Mouse (Mus musculus) splenic B cell, adult 2 months (primary cell): ENCODE data around the gene Gfpt2.

Experiments used
- DNase-seq: peaks from one replicate; pipeline ENCODE4 v3.0.0-alpha.2; 2011; ENCODE audit warnings: low read depth, low spot score
- H3K27me3 ChIP-seq: 2 replicates; pipeline ENCODE4 v1.6.1; 2012; ENCODE audit warnings: mild to moderate bottlenecking, low read length, moderate library complexity, mixed read lengths; ENCODE audit not compliant: control insufficient read depth, poor library complexity, insufficient read depth, severe bottlenecking
- H3K36me3 ChIP-seq: 2 replicates; pipeline ENCODE4 v1.6.1; 2012; ENCODE audit warnings: mild to moderate bottlenecking, low read length, moderate library complexity, mixed read lengths; ENCODE audit not compliant: control insufficient read depth, poor library complexity, insufficient read depth, severe bottlenecking

The Gfpt2 gene

GRCm38 (mm10) chr11:49811099-49811541, 17.1 kb downstream of the Gfpt2 start:
- Histone ChIP-seq H3K27me3 (no peaks in the 10 kb centered on the region), H3K36me3 (no peaks in the 10 kb centered on the region)
- DNase-seq: no peak

- no peaks in the 10 kb centered on the region for H3K36me3 ChIP-seq
- DNase-seq: peak; percentile 11
- H3K27me3 ChIP-seq: no peaks in the 10 kb centered on the region
Observed at GRCm38 (mm10) chr11:49811879-49812278, 17.9 kb downstream of the Gfpt2 start.

GRCm38 (mm10) chr11:49818869-49819566, 25.0 kb downstream of the Gfpt2 start:
- Histone ChIP-seq H3K27me3 (no peaks in the 10 kb centered on the region), H3K36me3 (no peaks in the 10 kb centered on the region)
- DNase-seq: no peak

GRCm38 (mm10) chr11:49819676-49820075, 25.7 kb downstream of the Gfpt2 start:
- H3K36me3 ChIP-seq: no peaks in the 10 kb centered on the region
- DNase-seq: no peak
- no peaks in the 10 kb centered on the region for H3K27me3 ChIP-seq

- Histone ChIP-seq H3K36me3 (no peaks in the 10 kb centered on the region), H3K27me3 (no peaks in the 10 kb centered on the region)
- no peak for DNase-seq
Observed at GRCm38 (mm10) chr11:49820928-49821327, 26.9 kb downstream of the Gfpt2 start.

- Histone ChIP-seq H3K36me3 (no peaks in the 10 kb centered on the region), H3K27me3 (no peaks in the 10 kb centered on the region)
- DNase-seq: no peak
Observed at GRCm38 (mm10) chr11:49821546-49821945, 27.6 kb downstream of the Gfpt2 start.

GRCm38 (mm10) chr11:49822337-49822736, 28.4 kb downstream of the Gfpt2 start:
- H3K27me3 ChIP-seq: no peaks in the 10 kb centered on the region
- no peak for DNase-seq
- no peaks in the 10 kb centered on the region for H3K36me3 ChIP-seq

- H3K27me3 ChIP-seq: no peaks in the 10 kb centered on the region
- DNase-seq: peak; percentile 79
- no peaks in the 10 kb centered on the region for H3K36me3 ChIP-seq
Observed at GRCm38 (mm10) chr11:49824896-49825295, 30.9 kb downstream of the Gfpt2 start.

GRCm38 (mm10) chr11:49827243-49827642, 33.3 kb downstream of the Gfpt2 start:
- Histone ChIP-seq H3K27me3 (no peaks in the 10 kb centered on the region), H3K36me3 (no peaks in the 10 kb centered on the region)
- no peak for DNase-seq

- Histone ChIP-seq H3K27me3 (no peaks in the 10 kb centered on the region), H3K36me3 (no peaks in the 10 kb centered on the region)
- no peak for DNase-seq
Observed at GRCm38 (mm10) chr11:49829176-49829745, 35.3 kb downstream of the Gfpt2 start.

- Histone ChIP-seq H3K36me3 (no peaks in the 10 kb centered on the region), H3K27me3 (no peaks in the 10 kb centered on the region)
- no peak for DNase-seq
Observed at GRCm38 (mm10) chr11:49831980-49832379, 38.0 kb downstream of the Gfpt2 start.

GRCm38 (mm10) chr11:49832962-49833361, 39.0 kb downstream of the Gfpt2 start:
- no peaks in the 10 kb centered on the region for H3K27me3 ChIP-seq
- H3K36me3 ChIP-seq: no peaks in the 10 kb centered on the region
- no peak for DNase-seq

- no peaks in the 10 kb centered on the region for H3K36me3 ChIP-seq
- H3K27me3 ChIP-seq: no peaks in the 10 kb centered on the region
- DNase-seq: no peak
Observed at GRCm38 (mm10) chr11:49834248-49834647, 40.3 kb downstream of the Gfpt2 start.

GRCm38 (mm10) chr11:49835257-49835956, 41.4 kb downstream of the Gfpt2 start:
- no peak for DNase-seq
- Histone ChIP-seq H3K27me3 (no peaks in the 10 kb centered on the region), H3K36me3 (no peaks in the 10 kb centered on the region)

- Histone ChIP-seq H3K36me3 (no peaks in the 10 kb centered on the region), H3K27me3 (no peaks in the 10 kb centered on the region)
- DNase-seq: peak; percentile 49
Observed at GRCm38 (mm10) chr11:49837717-49838407, 43.9 kb downstream of the Gfpt2 start.
